19 mouse cellular contexts compared by ENCODE assay signal in genomic region chr1:36895452-36895851, GRCm38 (mm10). TPM values are rescaled to one million over a fixed set of nuclear protein-coding genes. Genes with fewer than 3 reads are reported as not detected.
DNase-seq lines count a peak whose midpoint lies in the region; TF ChIP-seq lines count a peak whose summit lies in the region.
"Had no signal": no experiment of that assay in that cellular context is flagged by ENCODE, and none has a peak within 500 bp of the region (broad histone marks: within the 10 kb centered on the region; RNA-seq: fewer than 3 reads in every experiment).

No protein-coding gene starts in this region.

- no peak overlapping the region for H3K4me3 ChIP-seq in heart, embryonic 10.5 days
- H3K4me3 ChIP-seq in left cerebral cortex, adult 2 months, result no peak overlapping the region
- H3K4me3 ChIP-seq in thymus, adult 2 months (ENCODE audit: control insufficient read depth, insufficient read depth, low read length), result no peak overlapping the region
- H3K4me3 ChIP-seq: embryonic facial prominence, embryonic 15.5 days; erythroblast, embryonic 14.5 days; forebrain, embryonic 10.5 days; heart, embryonic 15.5 days; hindbrain, embryonic 10.5 days had no signal

- peaks cover 17% of the 10 kb centered on the region for H3K4me1 ChIP-seq in heart, embryonic 10.5 days
- H3K4me1 ChIP-seq in thymus, adult 2 months (replicated peaks; ENCODE audit: control insufficient read depth, insufficient read depth, low read length), result no peaks in the 10 kb centered on the region; the same call in 1 of the 2 replicates
- H3K4me1 ChIP-seq: hindbrain, embryonic 10.5 days had no signal

- WGBS in heart, embryonic 10.5 days, result 81% methylated on average over 3 of the region's 3 CpGs
- 92% methylated on average over 3 of the region's 3 CpGs for WGBS in thymus, adult 2 months

- H3K27me3 ChIP-seq in heart, embryonic 10.5 days (ENCODE audit: insufficient read depth, poor library complexity, severe bottlenecking), result no peaks in the 10 kb centered on the region
- H3K27me3 ChIP-seq in thymus, adult 2 months (ENCODE audit: control insufficient read depth, insufficient read depth, low read length), result no peaks in the 10 kb centered on the region
- H3K27me3 ChIP-seq: embryonic facial prominence, embryonic 15.5 days; heart, embryonic 15.5 days had no signal

- H3K27ac ChIP-seq in heart, embryonic 10.5 days, result no peak overlapping the region
- no peak overlapping the region for H3K27ac ChIP-seq in left cerebral cortex, adult 2 months
- H3K27ac ChIP-seq in thymus, adult 2 months (ENCODE audit: control insufficient read depth, insufficient read depth, low read length), result no peak overlapping the region
- H3K27ac ChIP-seq: embryonic facial prominence, embryonic 15.5 days; forebrain, embryonic 10.5 days; heart, embryonic 15.5 days; hindbrain, embryonic 10.5 days; hindbrain, embryonic 14.5 days had no signal

- TF ChIP-seq CTCF in left cerebral cortex, adult 2 months (IDR thresholded peaks at IDR 0.05), result no peak
- TF ChIP-seq CTCF in thymus, adult 2 months (IDR thresholded peaks at IDR 0.05; ENCODE audit: borderline replicate concordance, control insufficient read depth, extremely low read depth, insufficient read depth, low read length, poor library complexity), result no peak

- no peak for TF ChIP-seq POLR2A in thymus, adult 2 months (IDR thresholded peaks at IDR 0.05; ENCODE audit: control insufficient read depth, extremely low read depth, insufficient read depth, low read length, poor library complexity)

- DNase-seq in cerebellum, postnatal 10 days, result peak; percentile 38 to 49
- DNase-seq in cerebellum, adult 8-10 months, result no peak
- peak; percentile 48 for DNase-seq in heart, embryonic 10.5 days (ENCODE audit: low spot score)
- DNase-seq in heart, adult 9 months (ENCODE audit: low spot score in 2 of 2), result no peak
- peak; percentile 12 for DNase-seq in left cerebral cortex, postnatal 4 days
- no peak for DNase-seq in left cerebral cortex, adult 2 months (ENCODE audit: extremely low spot score in 1 of 2, low spot score in 2 of 2)
- no peak for DNase-seq in thymus, adult 2 months
- DNase-seq: adrenal gland, postnatal 10 days; B cell, adult 2 months; cerebellum, adult 11 months; cerebellum, adult 9-10 months; cerebellum, postnatal 36 days; heart, postnatal 14 days had no signal

- no peaks in the 10 kb centered on the region for H3K9me3 ChIP-seq in heart, embryonic 10.5 days
- H3K9me3 ChIP-seq: embryonic facial prominence, embryonic 15.5 days; forebrain, embryonic 10.5 days; heart, embryonic 15.5 days; hindbrain, embryonic 10.5 days had no signal

- H3K36me3 ChIP-seq in heart, embryonic 10.5 days, result no peaks in the 10 kb centered on the region
- H3K36me3 ChIP-seq in thymus, adult 2 months (ENCODE audit: control insufficient read depth, insufficient read depth, low read length), result no peaks in the 10 kb centered on the region
- H3K36me3 ChIP-seq: embryonic facial prominence, embryonic 15.5 days; forebrain, embryonic 10.5 days; heart, embryonic 15.5 days; hindbrain, embryonic 10.5 days had no signal

- intact Hi-C loops in left cerebral cortex, postnatal 4 days (cut with DNase I), result no loop called here
- intact Hi-C loops in left cerebral cortex, adult 2 months (cut with DNase I), result no loop called here

RNA-seq across cellular contexts. Expression of gene Tmem131, which starts 48.0 kb away (rescaled TPM):
- 9.2 and 12.1 TPM in 2 replicates for polyA plus RNA-seq in heart, embryonic 10.5 days (2016; fragmentation: Nextera tagmentation; extraction: Ambion mirVana)
- total RNA-seq in left cerebral cortex, postnatal 4 days (2021), result 10 to 100 TPM; 79.6 to 82.0 TPM
- 10 to 100 TPM; 53.6 to 61.1 TPM for total RNA-seq in left cerebral cortex, adult 2 months (2021)
- 51.1 and 62.0 TPM in 2 replicates for polyA plus RNA-seq in thymus, adult 2 months (2012; rRNA removed)

Comparison
In these comparisons a context has a peak if more than half of its experiments do, and no peak if none do; other contexts are left out.
1. DNase-seq: peak in cerebellum, postnatal 10 days (2 of 2), heart, embryonic 10.5 days (single experiment) and left cerebral cortex, postnatal 4 days (single experiment); none in cerebellum, adult 8-10 months (single experiment), heart, adult 9 months (0 of 2), left cerebral cortex, adult 2 months (0 of 2) and thymus, adult 2 months (single experiment).